Mouse (Mus musculus): ENCODE data around the gene Dgkq. TPM values are rescaled to one million over a fixed set of nuclear protein-coding genes. Genes with fewer than 3 reads are reported as not detected.

Gene Dgkq
- polyA plus RNA-seq, 1 experiment from 2014 or later = 11.3 TPM

- Histone ChIP-seq H3K4me1 (ENCODE audit: control insufficient read depth, insufficient read depth, low read length) (peaks cover 46% of the 10 kb centered on the region), H3K4me3 (ENCODE audit: low read length) (peak overlapping the region; percentile 88), H3K9ac (ENCODE audit: low read depth, low read length) (peak overlapping the region; percentile 85), H3K27me3 (replicated peaks; ENCODE audit: control insufficient read depth, insufficient read depth, low read length) (no peaks in the 10 kb centered on the region), H3K4me2 (ENCODE audit: low read depth, low read length) (peak overlapping the region; percentile 86), H3K9me3 (ENCODE audit: control insufficient read depth, low read length) (no peaks in the 10 kb centered on the region), H3K27ac (ENCODE audit: low read length) (peak overlapping the region; percentile 60), H3K36me3 (ENCODE audit: control insufficient read depth, insufficient read depth, low read length) (no peaks in the 10 kb centered on the region)
- under 1% methylated on average over 35 of the region's 43 CpGs for WGBS
- ATAC-seq = peak; percentile 95
These were observed 24.4 kb upstream of the Dgkq start for GRCm38 (mm10) chr5:108693872-108694288.

GRCm38 (mm10) chr5:108692271-108692670 lies 22.8 kb upstream of the Dgkq start, which contains the start of gene Fgfrl1:
Gene Fgfrl1, plus strand, starts transcription at chr5:108692382.
- no peaks in the 10 kb centered on the region for H3K9me3 ChIP-seq (ENCODE audit: control insufficient read depth, low read length)
- no peaks in the 10 kb centered on the region for H3K27me3 ChIP-seq (replicated peaks; ENCODE audit: control insufficient read depth, insufficient read depth, low read length)
- no peak within 1 kb of the TSS for H3K27ac ChIP-seq (ENCODE audit: low read length)
- ATAC-seq = peak; percentile 26
- peak within 1 kb of the TSS; percentile 54 for H3K9ac ChIP-seq (ENCODE audit: low read depth, low read length)
- WGBS = 5% methylated on average over 16 of the region's 18 CpGs
- no peaks in the 10 kb centered on the region for H3K36me3 ChIP-seq (ENCODE audit: control insufficient read depth, insufficient read depth, low read length)
- peaks cover 36% of the 10 kb centered on the region for H3K4me1 ChIP-seq (ENCODE audit: control insufficient read depth, insufficient read depth, low read length)
- peak within 1 kb of the TSS; percentile 88 for H3K4me3 ChIP-seq (ENCODE audit: low read length)
- peak within 1 kb of the TSS; percentile 76 for H3K4me2 ChIP-seq (ENCODE audit: low read depth, low read length)

- no peak overlapping the region for H3K27ac ChIP-seq (ENCODE audit: low read length)
These were observed 21.7 kb upstream of the Dgkq start for GRCm38 (mm10) chr5:108691152-108691551.

GRCm38 (mm10) chr5:108689091-108689490 lies 19.6 kb upstream of the Dgkq start:
- ATAC-seq = no peak
- Histone ChIP-seq H3K36me3 (ENCODE audit: control insufficient read depth, insufficient read depth, low read length) (no peaks in the 10 kb centered on the region), H3K4me2 (ENCODE audit: low read depth, low read length) (no peak overlapping the region), H3K4me1 (ENCODE audit: control insufficient read depth, insufficient read depth, low read length) (peaks cover 16% of the 10 kb centered on the region; the same call in 1 of the 2 replicates), H3K9ac (ENCODE audit: low read depth, low read length) (no peak overlapping the region), H3K9me3 (ENCODE audit: control insufficient read depth, low read length) (no peaks in the 10 kb centered on the region), H3K27me3 (replicated peaks; ENCODE audit: control insufficient read depth, insufficient read depth, low read length) (no peaks in the 10 kb centered on the region), H3K27ac (ENCODE audit: low read length) (no peak overlapping the region), H3K4me3 (ENCODE audit: low read length) (no peak overlapping the region)
- WGBS = 73% methylated on average over 5 of the region's 5 CpGs

More at GRCm38 (mm10) chr5:108691152-108691551, 21.7 kb upstream of the Dgkq start:
- Histone ChIP-seq H3K36me3 (ENCODE audit: control insufficient read depth, insufficient read depth, low read length) (no peaks in the 10 kb centered on the region), H3K4me2 (ENCODE audit: low read depth, low read length) (no peak overlapping the region), H3K9ac (ENCODE audit: low read depth, low read length) (no peak overlapping the region), H3K4me1 (ENCODE audit: control insufficient read depth, insufficient read depth, low read length) (peaks cover 25% of the 10 kb centered on the region), H3K27me3 (replicated peaks; ENCODE audit: control insufficient read depth, insufficient read depth, low read length) (no peaks in the 10 kb centered on the region), H3K9me3 (ENCODE audit: control insufficient read depth, low read length) (no peaks in the 10 kb centered on the region), H3K4me3 (ENCODE audit: low read length) (no peak overlapping the region)
- ATAC-seq = no peak
- WGBS = 71% methylated on average over 4 of the region's 4 CpGs

GRCm38 (mm10) chr5:108680871-108681270 lies 11.4 kb upstream of the Dgkq start:
- Histone ChIP-seq H3K9ac (ENCODE audit: low read depth, low read length) (no peak overlapping the region), H3K4me3 (ENCODE audit: low read length) (no peak overlapping the region), H3K27me3 (replicated peaks; ENCODE audit: control insufficient read depth, insufficient read depth, low read length) (no peaks in the 10 kb centered on the region), H3K27ac (ENCODE audit: low read length) (no peak overlapping the region), H3K4me1 (ENCODE audit: control insufficient read depth, insufficient read depth, low read length) (peaks cover 14% of the 10 kb centered on the region), H3K36me3 (ENCODE audit: control insufficient read depth, insufficient read depth, low read length) (no peaks in the 10 kb centered on the region), H3K9me3 (ENCODE audit: control insufficient read depth, low read length) (no peaks in the 10 kb centered on the region), H3K4me2 (ENCODE audit: low read depth, low read length) (no peak overlapping the region)
- ATAC-seq = no peak
- WGBS = 90% methylated on average over 6 of the region's 6 CpGs

GRCm38 (mm10) chr5:108679909-108680308 lies 10.4 kb upstream of the Dgkq start:
- Histone ChIP-seq H3K27ac (ENCODE audit: low read length) (no peak overlapping the region), H3K9ac (ENCODE audit: low read depth, low read length) (no peak overlapping the region), H3K4me2 (ENCODE audit: low read depth, low read length) (no peak overlapping the region), H3K36me3 (ENCODE audit: control insufficient read depth, insufficient read depth, low read length) (no peaks in the 10 kb centered on the region), H3K4me1 (ENCODE audit: control insufficient read depth, insufficient read depth, low read length) (peaks cover 16% of the 10 kb centered on the region), H3K27me3 (replicated peaks; ENCODE audit: control insufficient read depth, insufficient read depth, low read length) (no peaks in the 10 kb centered on the region), H3K9me3 (ENCODE audit: control insufficient read depth, low read length) (no peaks in the 10 kb centered on the region), H3K4me3 (ENCODE audit: low read length) (no peak overlapping the region)
- no peak for ATAC-seq
- 51% methylated on average over 3 of the region's 3 CpGs for WGBS

GRCm38 (mm10) chr5:108678296-108678854 lies 8.9 kb upstream of the Dgkq start:
- WGBS = 90% methylated on average over 6 of the region's 6 CpGs
- Histone ChIP-seq H3K36me3 (ENCODE audit: control insufficient read depth, insufficient read depth, low read length) (no peaks in the 10 kb centered on the region), H3K4me2 (ENCODE audit: low read depth, low read length) (no peak overlapping the region), H3K4me3 (ENCODE audit: low read length) (no peak overlapping the region), H3K9ac (ENCODE audit: low read depth, low read length) (no peak overlapping the region), H3K27ac (ENCODE audit: low read length) (no peak overlapping the region), H3K27me3 (replicated peaks; ENCODE audit: control insufficient read depth, insufficient read depth, low read length) (no peaks in the 10 kb centered on the region), H3K4me1 (ENCODE audit: control insufficient read depth, insufficient read depth, low read length) (peaks cover 16% of the 10 kb centered on the region), H3K9me3 (ENCODE audit: control insufficient read depth, low read length) (no peaks in the 10 kb centered on the region)
- ATAC-seq = no peak

GRCm38 (mm10) chr5:108677605-108678295 lies 8.3 kb upstream of the Dgkq start:
- peak overlapping the region; percentile 74 for H3K27ac ChIP-seq (ENCODE audit: low read length)
- no peaks in the 10 kb centered on the region for H3K27me3 ChIP-seq (replicated peaks; ENCODE audit: control insufficient read depth, insufficient read depth, low read length)
- peak; percentile 65 for ATAC-seq
- 5% methylated on average over 25 of the region's 25 CpGs for WGBS
- H3K9me3 ChIP-seq (ENCODE audit: control insufficient read depth, low read length) = no peaks in the 10 kb centered on the region
- peak overlapping the region; percentile 68 for H3K4me2 ChIP-seq (ENCODE audit: low read depth, low read length)
- peak overlapping the region; percentile 41 for H3K4me3 ChIP-seq (ENCODE audit: low read length)
- H3K9ac ChIP-seq (ENCODE audit: low read depth, low read length) = peak overlapping the region; percentile 68
- H3K4me1 ChIP-seq (ENCODE audit: control insufficient read depth, insufficient read depth, low read length) = peaks cover 16% of the 10 kb centered on the region
- no peaks in the 10 kb centered on the region for H3K36me3 ChIP-seq (ENCODE audit: control insufficient read depth, insufficient read depth, low read length)

- no peaks in the 10 kb centered on the region for H3K27me3 ChIP-seq (replicated peaks; ENCODE audit: control insufficient read depth, insufficient read depth, low read length)
- peak overlapping the region; percentile 68 for H3K9ac ChIP-seq (ENCODE audit: low read depth, low read length)
- H3K36me3 ChIP-seq (ENCODE audit: control insufficient read depth, insufficient read depth, low read length) = peaks cover 3% of the 10 kb centered on the region
- peak overlapping the region; percentile 41 for H3K4me3 ChIP-seq (ENCODE audit: low read length)
- H3K4me1 ChIP-seq (ENCODE audit: control insufficient read depth, insufficient read depth, low read length) = peaks cover 16% of the 10 kb centered on the region
- H3K9me3 ChIP-seq (ENCODE audit: control insufficient read depth, low read length) = no peaks in the 10 kb centered on the region
- peak overlapping the region; percentile 74 for H3K27ac ChIP-seq (ENCODE audit: low read length)
- H3K4me2 ChIP-seq (ENCODE audit: low read depth, low read length) = peak overlapping the region; percentile 68
- ATAC-seq = peak; percentile 52
- 17% methylated on average over 5 of the region's 5 CpGs for WGBS
These were observed 7.5 kb upstream of the Dgkq start for GRCm38 (mm10) chr5:108676772-108677498.
